In the genomic region with DNA sequence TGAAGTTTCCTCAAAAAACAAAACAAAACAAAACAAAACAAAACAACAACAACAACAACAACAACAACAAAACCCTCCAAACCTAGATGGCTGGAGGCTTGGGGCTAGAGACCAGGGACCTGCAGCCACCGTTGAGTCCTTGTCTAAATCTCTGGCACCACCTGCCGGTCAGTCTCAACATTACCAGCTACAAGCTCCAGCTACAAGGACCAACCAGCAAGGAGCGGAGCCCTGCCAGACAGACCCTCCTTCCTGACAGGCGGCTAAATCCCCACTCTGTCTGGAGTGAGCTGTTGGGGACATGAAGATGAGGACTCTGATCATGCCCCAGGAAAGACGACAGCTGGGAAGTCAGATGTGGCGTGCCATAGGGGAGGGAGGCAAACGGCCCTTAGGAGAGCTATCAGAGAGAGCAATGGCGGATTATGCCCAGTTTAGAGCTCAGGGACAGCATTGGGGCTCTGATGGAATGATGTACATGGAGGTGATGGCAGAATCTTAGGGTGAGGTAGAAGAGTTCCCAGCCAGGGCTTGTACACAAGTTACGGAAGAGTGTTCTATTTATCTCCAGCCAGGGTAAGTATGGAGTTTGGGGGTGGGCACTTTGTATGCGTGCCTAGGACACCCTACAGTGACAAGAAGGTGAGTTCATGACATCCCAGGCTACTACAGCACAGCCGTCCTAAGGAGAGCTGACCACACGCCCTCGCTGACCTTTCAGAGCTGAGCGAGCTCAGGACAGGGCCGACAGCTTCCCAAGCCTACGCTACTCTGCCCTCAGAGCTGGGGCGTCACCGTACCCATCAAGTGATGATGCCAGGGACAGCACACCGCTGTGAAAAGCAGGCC, we compare ENCODE assay signal across 8 mouse cellular contexts. TPM values are rescaled to one million over a fixed set of nuclear protein-coding genes. Genes with fewer than 3 reads are reported as not detected.
A peak's percentile ranks its signal among the peaks of the same experiment; 100 is the strongest.
DNase-seq lines count a peak whose midpoint lies in the region; ATAC-seq and TF ChIP-seq lines count a peak whose summit lies in the region.

No protein-coding gene starts in this region.

- 65% methylated on average over 19 of the region's 19 CpGs for WGBS in kidney, adult 2 months
- 58% methylated on average over 19 of the region's 19 CpGs for WGBS in limb, embryonic 12.5 days
- 57% methylated on average over 19 of the region's 19 CpGs for WGBS in midbrain, embryonic 15.5 days
- 77% methylated on average over 19 of the region's 19 CpGs for WGBS in spleen, adult 2 months

- no peaks in the 10 kb centered on the region; the same call in 1 of the 2 replicates for H3K4me1 ChIP-seq in testis, adult 2 months (ENCODE audit: control insufficient read depth, insufficient read depth, low read length)
- no peaks in the 10 kb centered on the region for H3K4me1 ChIP-seq in kidney, adult 2 months (ENCODE audit: control insufficient read depth, insufficient read depth, low read length)
- H3K4me1 ChIP-seq in limb, embryonic 12.5 days (replicated peaks): peaks cover 10% of the 10 kb centered on the region
- H3K4me1 ChIP-seq in midbrain, embryonic 15.5 days: peaks cover 4% of the 10 kb centered on the region
- no peaks in the 10 kb centered on the region for H3K4me1 ChIP-seq in spleen, adult 2 months (ENCODE audit: control insufficient read depth, insufficient read depth, insufficient read length)

- ATAC-seq in limb, embryonic 12.5 days (ENCODE audit: insufficient number of reproducible peaks, insufficient read depth, low FRiP score, low TSS enrichment, low read depth): peak; percentile 45
- ATAC-seq in midbrain, embryonic 15.5 days (replicated peaks): peak; percentile 90

- no peaks in the 10 kb centered on the region for H3K36me3 ChIP-seq in testis, adult 2 months (ENCODE audit: control insufficient read depth, insufficient read depth, low read length)
- peaks cover 1% of the 10 kb centered on the region; the same call in 1 of the 2 replicates for H3K36me3 ChIP-seq in kidney, adult 2 months (ENCODE audit: control insufficient read depth, insufficient read depth, low read length)
- H3K36me3 ChIP-seq in limb, embryonic 12.5 days: peaks cover 54% of the 10 kb centered on the region
- H3K36me3 ChIP-seq in midbrain, embryonic 15.5 days (replicated peaks): no peaks in the 10 kb centered on the region
- peaks cover 5% of the 10 kb centered on the region; the same call in 1 of the 2 replicates for H3K36me3 ChIP-seq in spleen, adult 2 months (ENCODE audit: control insufficient read depth, insufficient read depth, low read length)

- H3K9me3 ChIP-seq in limb, embryonic 12.5 days: no peaks in the 10 kb centered on the region
- H3K9me3 ChIP-seq in midbrain, embryonic 15.5 days: no peaks in the 10 kb centered on the region

- H3K4me3 ChIP-seq in testis, adult 2 months (ENCODE audit: control insufficient read depth, low read depth, low read length): no peak overlapping the region
- no peak overlapping the region for H3K4me3 ChIP-seq in kidney, adult 2 months (ENCODE audit: insufficient read depth, low read depth, low read length)
- H3K4me3 ChIP-seq in limb, embryonic 12.5 days (replicated peaks): no peak overlapping the region
- 0 out of 2 replicates have a peak overlapping the region, but pooled peaks have one; percentile 14 for H3K4me3 ChIP-seq in midbrain, embryonic 15.5 days
- no peak overlapping the region for H3K4me3 ChIP-seq in spleen, adult 2 months (ENCODE audit: extremely low read depth, insufficient read depth, insufficient read length)

- DNase-seq in testis, postnatal 14 days (ENCODE audit: low spot score): no peak
- DNase-seq in embryo, embryonic 9.5 days (ENCODE audit: extremely low spot score): peak; percentile 85
- DNase-seq in heart, adult 11 months: peak; percentile 93
- peak; percentile 71 for DNase-seq in kidney, adult 2 months
- peak; percentile 50 to 70 for DNase-seq in spleen, adult 2 months (ENCODE audit: low read depth in 1 of 2, low spot score in 2 of 2)

- no peak overlapping the region for H3K27ac ChIP-seq in testis, adult 2 months (ENCODE audit: control insufficient read depth, insufficient read depth, low read depth, low read length)
- H3K27ac ChIP-seq in kidney, adult 2 months (ENCODE audit: insufficient read depth, low read depth, low read length): no peak overlapping the region
- H3K27ac ChIP-seq in limb, embryonic 12.5 days: no peak overlapping the region
- no peak overlapping the region for H3K27ac ChIP-seq in midbrain, embryonic 15.5 days
- no peak overlapping the region for H3K27ac ChIP-seq in spleen, adult 2 months (ENCODE audit: insufficient read depth, low read length)

- TF ChIP-seq CTCF in testis, adult 2 months (IDR thresholded peaks at IDR 0.05; ENCODE audit: control insufficient read depth, insufficient read depth, insufficient replicate concordance, low read depth, low read length): peak; percentile 58; the same call in 1 of the 2 replicates
- peak; percentile 81 for TF ChIP-seq CTCF in kidney, adult 2 months (conservative IDR thresholded peaks at IDR 0.05; ENCODE audit: insufficient read depth, insufficient read length, low read depth, low read length)
- TF ChIP-seq CTCF in spleen, adult 2 months (IDR thresholded peaks at IDR 0.05; ENCODE audit: extremely low read depth, insufficient read depth, insufficient read length, insufficient replicate concordance): peak; percentile 87; the same call in 1 of the 2 replicates

- no peak for TF ChIP-seq POLR2A in testis, adult 2 months (IDR thresholded peaks at IDR 0.05; ENCODE audit: control insufficient read depth, low read depth, low read length)
- no peak for TF ChIP-seq POLR2A in kidney, adult 2 months (IDR thresholded peaks at IDR 0.05; ENCODE audit: low read depth, low read length)
- TF ChIP-seq POLR2A in spleen, adult 2 months (IDR thresholded peaks at IDR 0.05; ENCODE audit: low read depth, low read length): no peak

- no peak overlapping the region for H3K4me2 ChIP-seq in limb, embryonic 12.5 days
- H3K4me2 ChIP-seq in midbrain, embryonic 15.5 days: peak overlapping the region; percentile 39

- no peak overlapping the region for H3K9ac ChIP-seq in limb, embryonic 12.5 days (replicated peaks)
- H3K9ac ChIP-seq in midbrain, embryonic 15.5 days: no peak overlapping the region; the same call in 1 of the 2 replicates

- no peaks in the 10 kb centered on the region for H3K27me3 ChIP-seq in testis, adult 2 months (ENCODE audit: control insufficient read depth, insufficient read depth, low read length)
- no peaks in the 10 kb centered on the region for H3K27me3 ChIP-seq in kidney, adult 2 months (replicated peaks; ENCODE audit: control insufficient read depth, insufficient read depth, low read length)
- H3K27me3 ChIP-seq in limb, embryonic 12.5 days: no peaks in the 10 kb centered on the region
- no peaks in the 10 kb centered on the region for H3K27me3 ChIP-seq in midbrain, embryonic 15.5 days (replicated peaks)
- H3K27me3 ChIP-seq in spleen, adult 2 months (ENCODE audit: control insufficient read depth, insufficient read depth, low read length): no peaks in the 10 kb centered on the region

RNA-seq across cellular contexts. Expression of a gene that starts 33.9 kb away (rescaled TPM):
- polyA plus RNA-seq in testis, adult 2 months (2012; rRNA removed): 30.2 and 36.2 TPM in 2 replicates
- polyA plus RNA-seq in kidney, adult 2 months (2012; rRNA removed): 471 and 515 TPM in 2 replicates
- 98.2 and 102 TPM in 2 replicates for polyA plus RNA-seq in limb, embryonic 12.5 days (2016; fragmentation: Nextera tagmentation; extraction: Ambion mirVana)
- 20.8 and 21.1 TPM in 2 replicates for polyA plus RNA-seq in midbrain, embryonic 15.5 days (2015; fragmentation: Nextera tagmentation; extraction: Ambion mirVana)
- polyA plus RNA-seq in spleen, adult 2 months (2012; rRNA removed): 18.2 and 18.6 TPM in 2 replicates
